Mouse (Mus musculus) heart, adult 2 months (tissue): Measurements from ENCODE around the gene Rbms1.

Source experiments
- CTCF ChIP-seq: fragments of 200-600 bp; IDR thresholded peaks from 2 replicates; pipeline ENCODE4 v1.8.1; 2022; ENCODE audit warnings: antibody characterized with exemption, mild to moderate bottlenecking, moderate library complexity
- POLR2A ChIP-seq: fragments of 200-500 bp; IDR thresholded peaks from 2 replicates; pipeline ENCODE4 v1.6.1; 2011; ENCODE audit warnings: mild to moderate bottlenecking, low read depth, low read length, control low read depth; ENCODE audit not compliant: insufficient read depth

DNA sequence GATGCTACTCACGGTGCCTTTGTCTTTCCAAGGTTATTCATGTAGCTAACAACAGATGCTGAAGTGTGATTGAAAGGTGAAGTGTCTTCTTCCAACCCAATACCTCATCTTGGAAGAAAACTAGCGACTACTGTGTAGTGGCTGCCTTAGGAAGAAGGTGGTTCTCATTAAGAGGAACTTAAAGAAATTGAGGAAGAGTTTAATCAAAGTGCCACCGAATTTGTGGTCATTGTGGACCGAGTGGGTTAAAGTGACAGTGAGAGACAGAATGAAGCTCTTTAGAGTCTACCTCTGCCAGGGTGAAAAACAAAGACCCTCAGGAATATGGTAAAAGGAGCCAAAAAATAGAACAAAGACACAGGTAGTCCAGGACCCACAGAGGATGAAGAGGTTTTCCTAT, 15.2 kb downstream of the Rbms1 start:
- no peak for TF ChIP-seq CTCF
- no peak for TF ChIP-seq POLR2A
